Mouse (Mus musculus) kidney, adult 11 months (tissue): Measurements from ENCODE around the gene Hes7.

ENCODE experiments used
- DNase-seq: peaks from one replicate; pipeline ENCODE4 v3.0.0; 2022

The Hes7 gene

GRCm38 (mm10) chr11:69101604-69102402 lies 18.4 kb upstream of the Hes7 start:
- peak; percentile 17 for DNase-seq

- no peak for DNase-seq
Observed at GRCm38 (mm10) chr11:69102403-69102725, 17.8 kb upstream of the Hes7 start.

GRCm38 (mm10) chr11:69103121-69103520 lies 17.1 kb upstream of the Hes7 start:
- DNase-seq = no peak

GRCm38 (mm10) chr11:69103531-69104435 lies 16.4 kb upstream of the Hes7 start:
- peak; percentile 12 for DNase-seq

GRCm38 (mm10) chr11:69104487-69104886 lies 15.7 kb upstream of the Hes7 start:
- DNase-seq = no peak

GRCm38 (mm10) chr11:69105227-69105626 lies 15.0 kb upstream of the Hes7 start:
- no peak for DNase-seq

GRCm38 (mm10) chr11:69105796-69106195 lies 14.4 kb upstream of the Hes7 start:
- peak; percentile 5 for DNase-seq

- no peak for DNase-seq
Observed at GRCm38 (mm10) chr11:69106299-69106698, 13.9 kb upstream of the Hes7 start.

- DNase-seq = no peak
Observed at GRCm38 (mm10) chr11:69106842-69107241, 13.4 kb upstream of the Hes7 start.

- DNase-seq = no peak
Observed at GRCm38 (mm10) chr11:69107676-69108075, 12.5 kb upstream of the Hes7 start.

GRCm38 (mm10) chr11:69108223-69108622 lies 12.0 kb upstream of the Hes7 start:
- DNase-seq = no peak

- no peak for DNase-seq
Observed at GRCm38 (mm10) chr11:69109032-69109900, 10.9 kb upstream of the Hes7 start.

GRCm38 (mm10) chr11:69110319-69111046 lies 9.7 kb upstream of the Hes7 start:
- peak; percentile 84 for DNase-seq

- no peak for DNase-seq
Observed at GRCm38 (mm10) chr11:69111051-69111810, 9.0 kb upstream of the Hes7 start.

GRCm38 (mm10) chr11:69111865-69112264 lies 8.3 kb upstream of the Hes7 start:
- no peak for DNase-seq

GRCm38 (mm10) chr11:69114018-69114417 lies 6.2 kb upstream of the Hes7 start:
- no peak for DNase-seq

GRCm38 (mm10) chr11:69114621-69115020 lies 5.6 kb upstream of the Hes7 start:
- no peak for DNase-seq

GRCm38 (mm10) chr11:69116843-69117242 lies 3.4 kb upstream of the Hes7 start:
- DNase-seq = no peak

- peak; percentile 58 for DNase-seq
Observed at GRCm38 (mm10) chr11:69117737-69118695, 2.2 kb upstream of the Hes7 start.

GRCm38 (mm10) chr11:69118765-69119164 lies 1.4 kb upstream of the Hes7 start:
- DNase-seq = peak; percentile 79
